Mouse (Mus musculus): ENCODE results near the gene Olfr547.

DNA sequence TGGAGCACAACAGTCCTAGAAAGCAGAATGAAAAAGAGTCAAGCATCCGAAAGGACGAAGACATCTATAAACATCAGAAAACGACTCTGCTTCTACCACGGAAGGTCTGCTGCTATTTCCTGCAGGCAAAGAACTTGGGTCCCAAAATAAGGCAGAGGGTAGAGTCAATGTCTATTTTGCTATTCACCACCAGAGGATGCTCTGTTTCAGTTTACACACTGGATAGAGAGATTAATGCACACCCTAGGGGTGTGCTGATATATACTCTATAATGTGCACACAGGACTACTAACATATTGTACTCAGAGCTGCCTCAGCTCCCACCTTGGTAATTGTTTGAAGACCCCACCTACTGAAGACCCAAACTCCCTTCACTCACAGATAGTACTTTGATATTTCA, 31.7 kb downstream of the Olfr547 start:
- TF ChIP-seq CTCF (IDR thresholded peaks at IDR 0.05; ENCODE audit: control insufficient read depth, insufficient read depth, insufficient read length) (no peak), MYOD1 (IDR thresholded peaks at IDR 0.05; ENCODE audit: control insufficient read depth, insufficient read length, low read depth) (no peak), MAX (IDR thresholded peaks at IDR 0.05) (no peak), FOSL1 (IDR thresholded peaks at IDR 0.05; ENCODE audit: insufficient read depth, low read length, poor library complexity, severe bottlenecking) (no peak), CEBPB (IDR thresholded peaks at IDR 0.05; ENCODE audit: low read depth) (no peak), USF1 (IDR thresholded peaks at IDR 0.05; ENCODE audit: low read depth) (no peak), MYOG (IDR thresholded peaks at IDR 0.05; ENCODE audit: control insufficient read depth, extremely low read depth, insufficient read length) (no peak)

Data from C2C12 (cell line).